Mouse (Mus musculus) stomach, adult 2 months (tissue): ENCODE measurements around the gene Ddx24. TPM values are rescaled to one million over a fixed set of nuclear protein-coding genes. Genes with fewer than 3 reads are reported as not detected.

Source experiments
- polyA plus RNA-seq: library from polyadenylated mRNA; depleted of rRNA; stranded (reverse); fragments of >200 nt; gene quantifications from 2 replicates; pipeline ENCODE4 v1.2.3, GENCODE M21; 2012; rRNA removed

The Ddx24 gene
- 8.1 and 10.2 TPM in 2 replicates for polyA plus RNA-seq

DNA sequence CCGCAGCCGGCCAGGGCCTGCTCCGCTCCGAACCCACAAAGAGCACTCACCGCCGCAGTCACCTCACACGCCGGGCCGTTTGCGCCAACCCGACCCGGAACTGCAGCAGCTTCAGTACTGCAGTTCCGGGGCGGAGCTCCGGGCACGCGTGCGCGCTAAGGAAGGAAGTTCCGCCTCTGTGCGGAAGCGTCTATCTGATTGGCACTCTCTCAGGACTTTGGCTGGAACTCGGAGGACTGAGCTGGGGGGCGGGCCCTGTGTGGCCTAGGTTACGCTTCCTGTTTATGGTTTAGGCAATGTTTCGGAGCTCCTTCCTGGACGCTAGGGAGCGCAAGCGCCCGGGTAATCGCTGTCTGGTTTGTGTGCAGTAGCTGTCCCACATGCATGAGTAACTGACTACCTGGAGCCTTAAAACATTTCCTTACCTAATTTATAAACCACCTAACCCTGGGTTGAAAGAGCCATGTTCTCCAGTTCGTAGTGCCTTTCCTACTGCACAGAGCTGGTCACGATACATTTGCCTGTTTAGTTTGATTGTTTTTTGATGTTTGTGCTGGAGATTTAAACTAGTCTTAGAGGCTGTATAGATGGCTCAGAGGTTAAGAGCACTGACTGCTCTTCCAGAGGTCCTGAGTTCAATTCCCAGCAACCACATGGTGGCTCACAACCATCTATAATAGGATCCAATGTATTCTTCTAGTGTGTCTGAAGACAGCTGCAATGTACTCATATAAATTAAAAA lies at the start of gene Ddx24:
Gene Ddx24, minus strand, starts transcription at position 102 of the 742 bp plus-strand sequence.

DNA sequence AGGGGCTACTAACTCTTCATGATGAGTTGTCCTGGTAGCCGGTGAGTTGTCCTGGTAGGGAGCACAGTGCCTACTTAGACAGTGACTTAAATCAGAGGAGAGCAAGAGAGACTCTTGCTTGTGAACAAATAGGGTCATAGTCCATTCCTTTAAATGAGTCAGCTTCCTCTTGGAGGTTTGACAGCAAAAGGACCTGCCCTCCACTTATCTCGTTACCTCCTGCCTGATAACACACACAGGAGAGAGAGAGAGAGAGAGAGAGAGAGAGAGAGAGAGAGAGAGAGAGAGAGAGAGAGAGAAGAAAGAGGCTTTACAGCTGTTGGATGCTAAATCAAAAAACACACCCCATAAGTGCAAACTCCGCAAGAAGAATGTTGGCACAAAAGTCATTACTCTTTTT lies 31.5 kb upstream of the Ddx24 start, which contains the start of gene Ifi27l2b:
Gene Ifi27l2b, minus strand, starts transcription at position 84 of the 400 bp plus-strand sequence.

DNA sequence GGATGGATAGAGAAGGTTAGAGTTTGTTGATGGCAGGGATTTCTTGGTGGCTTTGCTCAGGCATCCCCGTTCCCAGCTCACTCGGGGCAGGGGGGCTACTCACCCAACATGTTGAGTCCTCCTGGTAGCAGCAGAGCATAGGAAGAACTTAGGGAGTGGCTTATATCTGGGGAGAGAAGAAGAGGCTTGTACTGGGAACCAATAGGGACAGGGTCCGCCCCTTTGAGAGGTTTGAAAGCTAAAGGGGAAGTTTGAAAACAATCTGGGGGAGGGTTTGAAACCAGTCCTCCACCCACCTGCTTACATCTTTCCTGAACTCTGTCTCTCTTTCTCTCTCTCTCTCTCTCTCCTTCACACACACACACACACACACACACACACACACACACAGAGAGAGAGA lies 17.9 kb upstream of the Ddx24 start, which contains the start of gene Ifi27l2a:
Gene Ifi27l2a, minus strand, starts transcription at position 157 of the 400 bp plus-strand sequence.

DNA sequence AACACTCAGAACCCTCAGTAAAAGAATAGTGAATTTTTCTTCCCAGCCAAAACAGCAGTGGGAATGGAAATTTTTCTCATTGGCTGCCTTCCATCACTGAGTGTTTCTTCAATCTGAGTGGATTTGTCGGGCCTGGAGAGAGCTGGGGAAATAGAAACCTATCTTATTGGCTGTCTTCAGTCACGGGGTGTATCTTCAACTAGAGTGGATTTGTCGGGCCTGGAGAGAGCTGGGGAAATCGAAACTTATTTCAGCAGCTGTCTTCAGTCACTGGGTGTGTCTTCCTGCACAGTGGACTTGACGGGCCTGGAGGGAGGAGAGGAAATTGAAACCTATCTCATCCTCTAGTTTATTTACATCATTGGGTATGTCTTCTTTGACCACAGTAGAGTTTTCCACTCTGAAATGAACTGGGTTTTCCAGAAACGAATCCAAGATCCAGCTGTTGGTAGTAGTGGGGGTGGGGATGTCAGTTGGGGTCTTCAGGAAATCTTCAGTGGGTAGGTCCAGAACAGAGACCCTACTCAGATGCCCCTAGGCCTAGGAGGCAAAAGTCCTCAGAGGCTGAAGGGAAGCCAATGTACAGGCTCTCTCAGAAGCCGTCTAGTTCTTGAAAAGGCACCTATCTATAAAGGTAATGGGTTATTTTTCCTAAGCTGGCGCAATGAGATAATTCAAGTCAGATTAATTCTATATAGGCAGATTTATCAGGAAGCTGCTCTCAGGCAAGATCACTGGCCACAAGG lies 8.5 kb upstream of the Ddx24 start, which contains the start of gene Ifi27:
Gene Ifi27, plus strand, starts transcription at position 226 of the 746 bp plus-strand sequence.

DNA sequence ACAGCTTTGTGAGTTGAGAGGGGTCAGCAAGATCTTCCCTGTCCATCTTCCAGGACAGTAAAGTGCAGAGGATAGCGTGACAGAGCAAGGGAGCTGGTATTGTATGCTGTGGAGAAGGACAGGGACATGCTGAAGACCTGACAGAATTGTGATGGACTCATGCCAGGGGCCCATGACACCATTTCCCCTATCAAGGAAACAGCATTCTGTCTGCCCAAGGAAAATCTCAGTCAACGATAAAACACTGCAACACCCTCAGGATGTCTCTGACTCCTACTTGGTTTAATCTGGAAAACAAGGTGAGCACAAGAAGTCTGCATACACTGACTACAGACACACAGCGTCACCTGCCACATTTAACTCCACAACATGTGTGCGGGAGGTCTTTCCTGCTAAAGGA lies 17.9 kb downstream of the Ddx24 start, which contains the start of gene 9330161L09Rik:
Gene 9330161L09Rik, minus strand, starts transcription at position 101 of the 400 bp plus-strand sequence.

DNA sequence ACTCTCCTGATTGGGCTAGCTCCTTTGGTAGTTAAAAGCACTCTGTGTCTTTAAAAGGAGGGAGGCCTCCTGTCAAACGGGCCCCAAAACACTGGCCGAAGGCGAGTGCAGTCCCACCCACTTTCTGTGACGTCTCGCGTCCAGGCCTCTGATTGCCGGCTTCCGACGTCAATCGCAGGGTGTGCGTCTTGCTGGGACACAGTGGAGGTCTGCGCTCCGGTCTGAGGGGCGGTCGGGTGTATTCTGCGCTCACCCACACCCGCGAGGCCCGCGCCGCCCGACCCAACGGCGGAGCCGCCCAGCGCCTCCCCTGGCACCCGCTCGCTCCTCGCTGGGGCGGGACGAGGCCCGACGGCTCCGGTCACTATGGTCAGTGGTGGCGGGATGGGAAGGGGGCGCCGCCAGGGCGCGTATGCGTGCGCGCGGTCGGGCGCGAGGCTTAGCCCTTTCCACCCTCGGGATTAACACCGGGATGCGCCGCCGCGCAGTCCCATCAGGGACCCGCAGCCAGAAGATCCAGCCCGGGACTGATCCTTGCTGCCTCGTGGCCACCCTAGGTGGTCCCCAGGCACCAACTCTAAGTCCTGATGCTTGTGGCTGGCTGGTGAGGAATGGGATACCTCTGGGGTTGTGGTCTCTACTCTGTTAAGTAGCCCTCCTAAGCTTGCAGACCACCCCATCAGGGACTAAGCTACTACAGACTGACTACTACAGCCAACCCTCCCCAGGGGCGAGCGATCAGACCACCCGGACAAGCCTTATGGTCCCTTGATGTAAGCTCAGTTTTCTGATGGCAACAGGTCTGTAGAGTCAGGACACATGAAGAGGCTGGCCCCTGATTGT lies 36.9 kb downstream of the Ddx24 start, which contains the start of gene Otub2:
Gene Otub2, plus strand, starts transcription at position 178 of the 843 bp plus-strand sequence.

Other genes with a start within 250 kb of the Ddx24 start
- 15.3 and 17.3 TPM in 2 replicates for gene Prima1, start 183.7 kb downstream of the Ddx24 start, polyA plus RNA-seq
- not detected in 2 replicates for gene Fam181a, start 114.9 kb downstream of the Ddx24 start, polyA plus RNA-seq
- 49.2 and 78.4 TPM in 2 replicates for gene Asb2, start 69.8 kb downstream of the Ddx24 start, polyA plus RNA-seq
- 4.4 and 5.7 TPM in 2 replicates for gene Otub2, start 37.1 kb downstream of the Ddx24 start, polyA plus RNA-seq
- 0.30 and 0.44 TPM in 2 replicates for gene 9330161L09Rik, start 18.0 kb downstream of the Ddx24 start, polyA plus RNA-seq
- 205 and 246 TPM in 2 replicates for gene Ifi27, start 8.4 kb upstream of the Ddx24 start, polyA plus RNA-seq
- 250 and 292 TPM in 2 replicates for gene Ifi27l2a, start 17.9 kb upstream of the Ddx24 start, polyA plus RNA-seq
- 45.5 and 67.7 TPM in 2 replicates for gene Ifi27l2b, start 31.4 kb upstream of the Ddx24 start, polyA plus RNA-seq
- gene Ppp4r4, start 106.5 kb upstream of the Ddx24 start, polyA plus RNA-seq, result 0.06 and 0.09 TPM in 2 replicates
- gene Serpina10, start 205.6 kb upstream of the Ddx24 start, polyA plus RNA-seq, result not detected in 2 replicates
- not detected in 2 replicates for gene Serpina6, start 231.4 kb upstream of the Ddx24 start, polyA plus RNA-seq